Mouse (Mus musculus): ENCODE results near the gene Lmcd1. TPM values are rescaled to one million over a fixed set of nuclear protein-coding genes. Genes with fewer than 3 reads are reported as not detected.

Gene Lmcd1
- polyA plus RNA-seq, 1 experiment from 2014 or later: 10.6 TPM

DNA sequence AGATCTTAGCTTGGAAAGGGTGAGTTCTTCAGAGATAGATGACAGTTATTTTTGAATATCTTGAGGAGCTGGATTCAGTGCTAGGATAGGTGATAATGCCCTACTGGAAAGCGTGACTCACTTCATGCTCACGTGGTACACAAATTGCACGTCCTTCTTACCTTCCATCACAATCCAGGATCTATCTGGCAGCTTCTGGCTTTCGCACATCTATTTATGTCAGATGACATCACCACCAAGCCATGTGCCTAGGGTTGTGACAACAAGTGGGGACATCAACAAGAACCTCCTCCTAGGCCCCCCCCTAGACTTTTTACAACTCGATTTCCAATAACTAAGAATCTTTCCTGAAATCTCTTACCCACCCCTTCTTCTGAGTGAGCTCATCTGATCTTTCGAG lies 17.0 kb upstream of the Lmcd1 start:
- ATAC-seq: no peak
- Histone ChIP-seq H3K4me3 (replicated peaks; ENCODE audit: low read length) (no peak overlapping the region), H3K4me2 (ENCODE audit: low read length) (no peak overlapping the region), H3K27ac (ENCODE audit: low read length) (no peak overlapping the region), H3K9ac (replicated peaks; ENCODE audit: low read depth, low read length) (no peak overlapping the region), H3K4me1 (replicated peaks; ENCODE audit: control insufficient read depth, insufficient read depth, low read length) (no peaks in the 10 kb centered on the region), H3K36me3 (ENCODE audit: control insufficient read depth, insufficient read depth) (no peaks in the 10 kb centered on the region), H3K27me3 (replicated peaks; ENCODE audit: control insufficient read depth, insufficient read depth, low read length) (no peaks in the 10 kb centered on the region), H3K9me3 (ENCODE audit: control insufficient read depth, low read length) (no peaks in the 10 kb centered on the region)
- 95% methylated on average over 6 of the region's 6 CpGs for WGBS

- Histone ChIP-seq H3K36me3 (ENCODE audit: control insufficient read depth, insufficient read depth) (no peaks in the 10 kb centered on the region), H3K4me2 (ENCODE audit: low read length) (no peak overlapping the region), H3K27ac (ENCODE audit: low read length) (no peak overlapping the region), H3K4me3 (replicated peaks; ENCODE audit: low read length) (no peak overlapping the region), H3K9me3 (ENCODE audit: control insufficient read depth, low read length) (no peaks in the 10 kb centered on the region), H3K4me1 (replicated peaks; ENCODE audit: control insufficient read depth, insufficient read depth, low read length) (peaks cover 4% of the 10 kb centered on the region; the same call in 1 of the 2 replicates), H3K27me3 (replicated peaks; ENCODE audit: control insufficient read depth, insufficient read depth, low read length) (no peaks in the 10 kb centered on the region), H3K9ac (replicated peaks; ENCODE audit: low read depth, low read length) (no peak overlapping the region)
- ATAC-seq: no peak
Observed at GRCm38 (mm10) chr6:112261089-112261488, 12.5 kb upstream of the Lmcd1 start.

- WGBS: 100% methylated on average over 1 of the region's 1 CpGs
Observed at GRCm38 (mm10) chr6:112264321-112264720, 9.2 kb upstream of the Lmcd1 start.

GRCm38 (mm10) chr6:112266631-112267030 lies 6.9 kb upstream of the Lmcd1 start:
- WGBS: 4% methylated on average over 1 of the region's 1 CpGs
- Histone ChIP-seq H3K4me2 (ENCODE audit: low read length) (no peak overlapping the region), H3K27me3 (replicated peaks; ENCODE audit: control insufficient read depth, insufficient read depth, low read length) (no peaks in the 10 kb centered on the region), H3K4me1 (replicated peaks; ENCODE audit: control insufficient read depth, insufficient read depth, low read length) (peaks cover 15% of the 10 kb centered on the region; the same call in 1 of the 2 replicates), H3K9me3 (ENCODE audit: control insufficient read depth, low read length) (no peaks in the 10 kb centered on the region), H3K36me3 (ENCODE audit: control insufficient read depth, insufficient read depth) (no peaks in the 10 kb centered on the region), H3K4me3 (replicated peaks; ENCODE audit: low read length) (no peak overlapping the region), H3K9ac (replicated peaks; ENCODE audit: low read depth, low read length) (no peak overlapping the region), H3K27ac (ENCODE audit: low read length) (peak overlapping the region; percentile 60)
- ATAC-seq: peak; percentile 84

More at GRCm38 (mm10) chr6:112264321-112264720, 9.2 kb upstream of the Lmcd1 start:
- Histone ChIP-seq H3K4me1 (replicated peaks; ENCODE audit: control insufficient read depth, insufficient read depth, low read length) (peaks cover 15% of the 10 kb centered on the region; the same call in 1 of the 2 replicates), H3K4me2 (ENCODE audit: low read length) (no peak overlapping the region), H3K36me3 (ENCODE audit: control insufficient read depth, insufficient read depth) (no peaks in the 10 kb centered on the region), H3K9me3 (ENCODE audit: control insufficient read depth, low read length) (no peaks in the 10 kb centered on the region), H3K4me3 (replicated peaks; ENCODE audit: low read length) (no peak overlapping the region), H3K9ac (replicated peaks; ENCODE audit: low read depth, low read length) (no peak overlapping the region), H3K27ac (ENCODE audit: low read length) (no peak overlapping the region), H3K27me3 (replicated peaks; ENCODE audit: control insufficient read depth, insufficient read depth, low read length) (no peaks in the 10 kb centered on the region)
- ATAC-seq: no peak

- no peak overlapping the region for H3K4me2 ChIP-seq (ENCODE audit: low read length)
- H3K9me3 ChIP-seq (ENCODE audit: control insufficient read depth, low read length): no peaks in the 10 kb centered on the region
- H3K4me3 ChIP-seq (replicated peaks; ENCODE audit: low read length): no peak overlapping the region
- WGBS: 56% methylated on average over 6 of the region's 6 CpGs
- H3K4me1 ChIP-seq (replicated peaks; ENCODE audit: control insufficient read depth, insufficient read depth, low read length): peaks cover 15% of the 10 kb centered on the region; the same call in 1 of the 2 replicates
- no peaks in the 10 kb centered on the region for H3K36me3 ChIP-seq (ENCODE audit: control insufficient read depth, insufficient read depth)
- no peak overlapping the region for H3K9ac ChIP-seq (replicated peaks; ENCODE audit: low read depth, low read length)
- ATAC-seq: peak; percentile 26; the same call in 1 of the 2 replicates
- no peak overlapping the region for H3K27ac ChIP-seq (ENCODE audit: low read length)
- no peaks in the 10 kb centered on the region for H3K27me3 ChIP-seq (replicated peaks; ENCODE audit: control insufficient read depth, insufficient read depth, low read length)
Observed at GRCm38 (mm10) chr6:112267661-112268357, 5.7 kb upstream of the Lmcd1 start.

DNA sequence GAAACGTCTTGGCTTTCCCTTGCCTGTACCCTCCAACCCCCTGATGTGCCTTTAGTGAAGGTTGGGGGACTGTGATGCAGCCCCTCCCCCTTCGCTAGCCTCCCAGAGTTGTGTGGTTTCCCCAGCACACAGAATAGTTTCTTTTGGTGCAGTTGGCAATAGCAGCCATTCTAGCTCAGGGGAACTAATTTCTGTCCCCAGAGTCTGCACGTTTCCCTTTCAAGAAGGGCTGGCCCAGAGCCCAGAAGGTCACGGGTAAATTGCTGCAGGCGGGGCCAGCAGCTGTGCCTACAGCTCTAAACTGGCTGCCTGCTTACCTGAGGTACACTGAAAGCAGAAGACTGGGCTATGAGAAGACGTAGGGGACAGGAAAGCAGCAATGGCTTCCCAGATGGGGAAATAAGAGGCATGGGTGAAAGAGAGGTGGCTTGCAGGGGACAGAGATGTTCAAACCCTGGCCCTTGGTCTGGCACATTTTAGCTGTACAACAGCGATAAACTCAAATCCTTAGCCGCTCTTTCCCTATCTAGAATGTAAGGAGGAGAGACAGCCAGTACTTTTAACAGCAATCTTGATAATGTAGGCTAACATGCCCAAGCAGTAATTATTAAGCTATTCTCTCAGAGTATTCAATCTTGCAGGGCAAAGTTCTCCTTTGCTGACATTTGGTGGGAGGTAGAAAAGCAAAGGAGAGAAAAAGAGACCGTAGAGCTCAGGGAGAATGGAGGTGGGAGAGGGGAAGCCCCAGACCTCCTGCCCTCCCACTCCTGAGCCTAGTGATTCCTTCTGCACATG lies 900 bp downstream of the Lmcd1 start:
- peak overlapping the region; percentile 75 for H3K27ac ChIP-seq (ENCODE audit: low read length)
- ATAC-seq: peak; percentile 82
- H3K4me2 ChIP-seq (ENCODE audit: low read length): peak overlapping the region; percentile 69
- H3K4me1 ChIP-seq (replicated peaks; ENCODE audit: control insufficient read depth, insufficient read depth, low read length): peaks cover 19% of the 10 kb centered on the region
- no peaks in the 10 kb centered on the region for H3K9me3 ChIP-seq (ENCODE audit: control insufficient read depth, low read length)
- peak overlapping the region; percentile 39 for H3K4me3 ChIP-seq (replicated peaks; ENCODE audit: low read length)
- 16% methylated on average over 9 of the region's 9 CpGs for WGBS
- no peak overlapping the region; the same call in 1 of the 2 replicates for H3K9ac ChIP-seq (replicated peaks; ENCODE audit: low read depth, low read length)
- no peaks in the 10 kb centered on the region for H3K36me3 ChIP-seq (ENCODE audit: control insufficient read depth, insufficient read depth)
- H3K27me3 ChIP-seq (replicated peaks; ENCODE audit: control insufficient read depth, insufficient read depth, low read length): no peaks in the 10 kb centered on the region

- Histone ChIP-seq H3K4me2 (ENCODE audit: low read length) (no peak overlapping the region), H3K27ac (ENCODE audit: low read length) (no peak overlapping the region), H3K9me3 (ENCODE audit: control insufficient read depth, low read length) (no peaks in the 10 kb centered on the region), H3K4me1 (replicated peaks; ENCODE audit: control insufficient read depth, insufficient read depth, low read length) (peaks cover 19% of the 10 kb centered on the region), H3K4me3 (replicated peaks; ENCODE audit: low read length) (no peak overlapping the region), H3K36me3 (ENCODE audit: control insufficient read depth, insufficient read depth) (no peaks in the 10 kb centered on the region), H3K27me3 (replicated peaks; ENCODE audit: control insufficient read depth, insufficient read depth, low read length) (no peaks in the 10 kb centered on the region), H3K9ac (replicated peaks; ENCODE audit: low read depth, low read length) (no peak overlapping the region)
- 85% methylated on average over 6 of the region's 6 CpGs for WGBS
- ATAC-seq: no peak
Observed at GRCm38 (mm10) chr6:112275731-112276245, 2.2 kb downstream of the Lmcd1 start.

- Histone ChIP-seq H3K27ac (ENCODE audit: low read length) (no peak overlapping the region), H3K4me3 (replicated peaks; ENCODE audit: low read length) (no peak overlapping the region), H3K27me3 (replicated peaks; ENCODE audit: control insufficient read depth, insufficient read depth, low read length) (no peaks in the 10 kb centered on the region), H3K9me3 (ENCODE audit: control insufficient read depth, low read length) (no peaks in the 10 kb centered on the region), H3K36me3 (ENCODE audit: control insufficient read depth, insufficient read depth) (no peaks in the 10 kb centered on the region), H3K9ac (replicated peaks; ENCODE audit: low read depth, low read length) (no peak overlapping the region), H3K4me2 (ENCODE audit: low read length) (no peak overlapping the region), H3K4me1 (replicated peaks; ENCODE audit: control insufficient read depth, insufficient read depth, low read length) (peaks cover 13% of the 10 kb centered on the region)
- ATAC-seq: no peak
- WGBS: 94% methylated on average over 1 of the region's 1 CpGs
Observed at GRCm38 (mm10) chr6:112278805-112279204, 5.2 kb downstream of the Lmcd1 start.

DNA sequence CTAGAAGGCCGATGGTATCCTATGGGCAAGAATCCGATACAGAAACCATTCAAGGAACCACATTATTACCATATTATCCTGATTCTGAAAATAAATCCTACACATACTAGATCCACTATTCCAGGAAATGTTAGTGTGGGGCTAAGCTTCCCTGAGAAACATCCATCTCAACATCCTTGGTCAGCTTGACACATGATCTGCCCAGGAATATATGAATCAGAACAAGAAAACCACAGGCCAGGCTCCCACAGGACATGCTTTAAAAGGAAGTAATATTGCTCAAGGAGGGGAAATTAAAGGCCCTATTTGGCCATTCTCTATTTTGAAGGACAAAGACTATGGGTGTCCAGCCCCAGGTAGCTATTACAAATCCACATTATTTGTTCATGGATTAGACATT lies 6.6 kb downstream of the Lmcd1 start:
- Histone ChIP-seq H3K27ac (ENCODE audit: low read length) (no peak overlapping the region), H3K4me2 (ENCODE audit: low read length) (no peak overlapping the region), H3K4me3 (replicated peaks; ENCODE audit: low read length) (no peak overlapping the region), H3K4me1 (replicated peaks; ENCODE audit: control insufficient read depth, insufficient read depth, low read length) (no peaks in the 10 kb centered on the region), H3K9me3 (ENCODE audit: control insufficient read depth, low read length) (no peaks in the 10 kb centered on the region), H3K36me3 (ENCODE audit: control insufficient read depth, insufficient read depth) (no peaks in the 10 kb centered on the region), H3K9ac (replicated peaks; ENCODE audit: low read depth, low read length) (no peak overlapping the region), H3K27me3 (replicated peaks; ENCODE audit: control insufficient read depth, insufficient read depth, low read length) (no peaks in the 10 kb centered on the region)
- 99% methylated on average over 2 of the region's 2 CpGs for WGBS
- no peak for ATAC-seq

Measured in forebrain, embryonic 16.5 days (tissue).